Mouse (Mus musculus): ENCODE data around the gene Mmp23. TPM values are rescaled to one million over a fixed set of nuclear protein-coding genes. Genes with fewer than 3 reads are reported as not detected.

Gene Mmp23
- polyA plus RNA-seq, 1 experiment: 1.8 TPM

DNA sequence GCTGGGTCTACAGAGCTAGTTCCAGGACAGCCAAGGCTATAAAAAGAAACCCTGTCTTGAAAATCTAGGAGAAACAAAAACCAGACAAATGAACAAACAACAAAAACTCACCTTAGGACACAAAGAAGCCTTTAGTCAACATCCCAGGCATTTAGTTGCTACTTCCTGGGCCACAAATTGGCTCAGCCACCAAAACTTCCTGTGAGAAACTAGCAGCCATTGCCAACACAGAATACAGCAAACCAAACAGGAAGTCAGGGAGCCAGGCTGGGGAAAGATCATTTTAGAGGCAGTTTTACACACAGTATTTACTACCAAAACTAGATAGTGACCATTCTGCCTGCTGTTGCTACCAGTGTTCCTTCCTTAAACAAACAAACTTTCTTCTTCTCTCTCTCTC lies 13.7 kb upstream of the Mmp23 start:
- TF ChIP-seq MYOD1 (IDR thresholded peaks at IDR 0.05; ENCODE audit: control insufficient read depth in 1 of 3, insufficient read length in 2 of 3, low read depth in 2 of 3): no peak
- no peak for TF ChIP-seq CEBPB (IDR thresholded peaks at IDR 0.05; ENCODE audit: insufficient read depth, poor library complexity, severe bottlenecking)
- TF ChIP-seq E2F4 (IDR thresholded peaks at IDR 0.05; ENCODE audit: insufficient read depth): no peak
- no peak for TF ChIP-seq USF1 (IDR thresholded peaks at IDR 0.05; ENCODE audit: low read depth)
- TF ChIP-seq MYOG (IDR thresholded peaks at IDR 0.05; ENCODE audit: control insufficient read depth in 1 of 3, insufficient read depth in 1 of 3, insufficient read length in 2 of 3, low read depth in 2 of 3): no peak
- TF ChIP-seq TCF12 (IDR thresholded peaks at IDR 0.05; ENCODE audit: insufficient read depth, poor library complexity, severe bottlenecking): no peak
- no peak for TF ChIP-seq SRF (IDR thresholded peaks at IDR 0.05; ENCODE audit: control insufficient read depth, insufficient read length, low read depth)
- no peak for TF ChIP-seq MAX (IDR thresholded peaks at IDR 0.05; ENCODE audit: low read depth)
- no peak for TF ChIP-seq POLR2A (IDR thresholded peaks at IDR 0.05; ENCODE audit: insufficient read length, low read depth)
- no peak for TF ChIP-seq REST (IDR thresholded peaks at IDR 0.05; ENCODE audit: insufficient read depth, insufficient read length)
- no peak for TF ChIP-seq TCF3 (IDR thresholded peaks at IDR 0.05; ENCODE audit: insufficient read length, low read depth)
- no peak for TF ChIP-seq POLR2AphosphoS2 (IDR thresholded peaks at IDR 0.05; ENCODE audit: insufficient read length, low read depth)
- no peaks in the 10 kb centered on the region for H3K79me2 ChIP-seq (ENCODE audit: control insufficient read depth, insufficient read depth)
- H3K4me2 ChIP-seq (ENCODE audit: low read depth): peak overlapping the region; percentile 78
- peaks cover 15% of the 10 kb centered on the region for H3K36me3 ChIP-seq (ENCODE audit: control insufficient read depth, insufficient read depth)
- no peak overlapping the region for H3K4me3 ChIP-seq
- H3K27me3 ChIP-seq (ENCODE audit: control insufficient read depth, insufficient read depth, insufficient read length): no peaks in the 10 kb centered on the region
- H3ac ChIP-seq (ENCODE audit: control insufficient read depth, insufficient read length): no peak overlapping the region

GRCm38 (mm10) chr4:155660641-155661040 lies 7.5 kb upstream of the Mmp23 start:
- TF ChIP-seq MYOG (IDR thresholded peaks at IDR 0.05; ENCODE audit: control insufficient read depth in 1 of 3, insufficient read depth in 1 of 3, insufficient read length in 2 of 3, low read depth in 2 of 3): no peak
- no peak for TF ChIP-seq TCF12 (IDR thresholded peaks at IDR 0.05; ENCODE audit: insufficient read depth, poor library complexity, severe bottlenecking)
- no peak for TF ChIP-seq REST (IDR thresholded peaks at IDR 0.05; ENCODE audit: insufficient read depth, insufficient read length)
- no peak for TF ChIP-seq TCF3 (IDR thresholded peaks at IDR 0.05; ENCODE audit: insufficient read length, low read depth)
- TF ChIP-seq POLR2AphosphoS2 (IDR thresholded peaks at IDR 0.05; ENCODE audit: insufficient read length, low read depth): no peak
- TF ChIP-seq CEBPB (IDR thresholded peaks at IDR 0.05; ENCODE audit: insufficient read depth, poor library complexity, severe bottlenecking): no peak
- TF ChIP-seq MYOD1 (IDR thresholded peaks at IDR 0.05; ENCODE audit: control insufficient read depth in 1 of 3, insufficient read length in 2 of 3, low read depth in 2 of 3): no peak
- TF ChIP-seq E2F4 (IDR thresholded peaks at IDR 0.05; ENCODE audit: insufficient read depth): no peak
- TF ChIP-seq USF1 (IDR thresholded peaks at IDR 0.05; ENCODE audit: low read depth): no peak
- no peak for TF ChIP-seq POLR2A (IDR thresholded peaks at IDR 0.05; ENCODE audit: insufficient read length, low read depth)
- TF ChIP-seq MAX (IDR thresholded peaks at IDR 0.05; ENCODE audit: low read depth): no peak
- TF ChIP-seq SRF (IDR thresholded peaks at IDR 0.05; ENCODE audit: control insufficient read depth, insufficient read length, low read depth): no peak
- no peak overlapping the region for H3ac ChIP-seq (ENCODE audit: control insufficient read depth, insufficient read length)
- no peaks in the 10 kb centered on the region for H3K27me3 ChIP-seq (ENCODE audit: control insufficient read depth, insufficient read depth, insufficient read length)
- peaks cover 12% of the 10 kb centered on the region for H3K36me3 ChIP-seq (ENCODE audit: control insufficient read depth, insufficient read depth)
- H3K4me3 ChIP-seq: no peak overlapping the region
- H3K4me2 ChIP-seq (ENCODE audit: low read depth): no peak overlapping the region
- H3K79me2 ChIP-seq (ENCODE audit: control insufficient read depth, insufficient read depth): no peaks in the 10 kb centered on the region

DNA sequence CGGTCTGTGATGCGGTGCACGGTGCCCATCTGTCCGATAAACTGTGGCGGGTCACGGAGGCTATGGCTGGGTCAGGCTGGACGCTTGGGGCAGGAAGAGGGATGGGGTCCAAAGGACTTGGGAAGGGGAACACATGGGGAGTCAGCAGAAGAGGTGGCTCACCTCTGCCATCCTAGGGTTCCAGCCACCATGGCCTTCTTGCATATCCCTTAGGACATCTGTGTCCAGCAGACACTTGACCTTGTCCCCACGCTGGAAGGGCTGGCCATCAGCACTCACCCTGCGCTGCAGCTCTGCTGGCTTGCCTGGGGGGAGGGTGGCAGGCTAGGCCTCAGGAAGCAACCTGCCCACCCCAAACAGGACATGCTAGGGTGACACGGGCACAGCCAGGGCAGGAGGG lies 5.8 kb upstream of the Mmp23 start:
- no peak overlapping the region for H3ac ChIP-seq (ENCODE audit: control insufficient read depth, insufficient read length)
- no peaks in the 10 kb centered on the region for H3K79me2 ChIP-seq (ENCODE audit: control insufficient read depth, insufficient read depth)
- no peaks in the 10 kb centered on the region for H3K27me3 ChIP-seq (ENCODE audit: control insufficient read depth, insufficient read depth, insufficient read length)
- no peak overlapping the region for H3K4me3 ChIP-seq
- H3K36me3 ChIP-seq (ENCODE audit: control insufficient read depth, insufficient read depth): peaks cover 8% of the 10 kb centered on the region
- TF ChIP-seq TCF12 (IDR thresholded peaks at IDR 0.05; ENCODE audit: insufficient read depth, poor library complexity, severe bottlenecking) (no peak), SRF (IDR thresholded peaks at IDR 0.05; ENCODE audit: control insufficient read depth, insufficient read length, low read depth) (no peak), REST (IDR thresholded peaks at IDR 0.05; ENCODE audit: insufficient read depth, insufficient read length) (no peak), MYOG (IDR thresholded peaks at IDR 0.05; ENCODE audit: control insufficient read depth in 1 of 3, insufficient read depth in 1 of 3, insufficient read length in 2 of 3, low read depth in 2 of 3) (no peak), TCF3 (IDR thresholded peaks at IDR 0.05; ENCODE audit: insufficient read length, low read depth) (no peak), CEBPB (IDR thresholded peaks at IDR 0.05; ENCODE audit: insufficient read depth, poor library complexity, severe bottlenecking) (no peak), MYOD1 (IDR thresholded peaks at IDR 0.05; ENCODE audit: control insufficient read depth in 1 of 3, insufficient read length in 2 of 3, low read depth in 2 of 3) (no peak), MAX (IDR thresholded peaks at IDR 0.05; ENCODE audit: low read depth) (no peak), POLR2A (IDR thresholded peaks at IDR 0.05; ENCODE audit: insufficient read length, low read depth) (no peak), E2F4 (IDR thresholded peaks at IDR 0.05; ENCODE audit: insufficient read depth) (no peak), USF1 (IDR thresholded peaks at IDR 0.05; ENCODE audit: low read depth) (no peak), POLR2AphosphoS2 (IDR thresholded peaks at IDR 0.05; ENCODE audit: insufficient read length, low read depth) (no peak)
- no peak overlapping the region for H3K4me2 ChIP-seq (ENCODE audit: low read depth)

GRCm38 (mm10) chr4:155656214-155656751 lies 3.1 kb upstream of the Mmp23 start:
- Histone ChIP-seq H3K4me2 (ENCODE audit: low read depth) (no peak overlapping the region), H3K4me3 (no peak overlapping the region), H3K27me3 (ENCODE audit: control insufficient read depth, insufficient read depth, insufficient read length) (no peaks in the 10 kb centered on the region), H3ac (ENCODE audit: control insufficient read depth, insufficient read length) (no peak overlapping the region), H3K36me3 (ENCODE audit: control insufficient read depth, insufficient read depth) (peaks cover 8% of the 10 kb centered on the region), H3K79me2 (ENCODE audit: control insufficient read depth, insufficient read depth) (no peaks in the 10 kb centered on the region)
- TF ChIP-seq MYOD1 (IDR thresholded peaks at IDR 0.05; ENCODE audit: control insufficient read depth in 1 of 3, insufficient read length in 2 of 3, low read depth in 2 of 3) (no peak), CEBPB (IDR thresholded peaks at IDR 0.05; ENCODE audit: insufficient read depth, poor library complexity, severe bottlenecking) (no peak), MAX (IDR thresholded peaks at IDR 0.05; ENCODE audit: low read depth) (no peak), SRF (IDR thresholded peaks at IDR 0.05; ENCODE audit: control insufficient read depth, insufficient read length, low read depth) (no peak), USF1 (IDR thresholded peaks at IDR 0.05; ENCODE audit: low read depth) (no peak), MYOG (IDR thresholded peaks at IDR 0.05; ENCODE audit: control insufficient read depth in 1 of 3, insufficient read depth in 1 of 3, insufficient read length in 2 of 3, low read depth in 2 of 3) (no peak), E2F4 (IDR thresholded peaks at IDR 0.05; ENCODE audit: insufficient read depth) (no peak), POLR2A (IDR thresholded peaks at IDR 0.05; ENCODE audit: insufficient read length, low read depth) (no peak), TCF12 (IDR thresholded peaks at IDR 0.05; ENCODE audit: insufficient read depth, poor library complexity, severe bottlenecking) (no peak)
